Mouse (Mus musculus) forelimb bud, embryonic 11.5 days (tissue): ENCODE data around the gene Rpusd3.

Source experiments
- DNase-seq: peaks from one replicate; pipeline ENCODE4 v3.0.0-alpha.2; 2012; ENCODE audit warnings: low read depth, low spot score

Rpusd3 gene

DNA sequence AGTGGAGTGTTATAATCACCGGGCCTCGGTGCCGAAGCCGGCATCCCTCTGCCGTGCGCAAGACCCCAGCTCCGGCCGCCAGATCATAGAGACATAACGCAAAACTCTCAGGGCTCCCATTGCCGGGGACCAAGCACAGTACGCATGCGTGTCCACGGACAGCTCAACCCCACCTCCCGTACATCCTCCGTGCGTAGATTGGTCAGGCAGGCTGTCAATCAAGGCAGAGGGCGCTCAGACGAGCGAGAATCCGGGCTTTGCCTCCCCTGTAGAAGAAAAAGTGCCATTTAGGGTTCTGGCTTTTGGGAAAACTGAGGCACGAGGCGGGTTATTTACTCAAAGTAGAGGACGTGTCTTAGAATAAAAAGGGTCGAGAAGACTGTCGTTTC is at the start of gene Rpusd3:
Rpusd3 (minus strand) TSS at position 142 of the 389 bp plus-strand sequence.
- peak; percentile 99 for DNase-seq

DNA sequence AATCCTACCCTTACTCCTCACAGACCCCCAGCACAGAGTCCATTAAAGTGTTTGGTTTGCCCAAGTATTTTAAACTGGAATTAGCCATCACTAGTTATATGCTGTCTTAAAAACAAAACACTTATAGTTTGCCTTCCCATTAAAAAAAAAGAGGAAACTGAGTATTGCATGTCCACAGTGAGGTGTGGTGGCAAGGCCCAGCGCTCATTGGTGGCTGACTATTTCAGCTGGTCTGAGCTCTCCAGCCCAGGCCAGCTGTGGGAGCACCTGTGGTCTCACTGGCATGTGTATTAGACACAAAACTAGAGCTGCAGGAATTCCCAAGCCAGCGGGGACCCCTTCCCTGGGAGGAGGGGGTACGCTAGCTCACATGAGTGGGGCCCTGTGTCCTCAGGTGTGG is 49.4 kb upstream of the Rpusd3 start:
- no peak for DNase-seq

GRCm38 (mm10) chr6:113465602-113466001 is 46.5 kb upstream of the Rpusd3 start:
- DNase-seq: no peak

DNA sequence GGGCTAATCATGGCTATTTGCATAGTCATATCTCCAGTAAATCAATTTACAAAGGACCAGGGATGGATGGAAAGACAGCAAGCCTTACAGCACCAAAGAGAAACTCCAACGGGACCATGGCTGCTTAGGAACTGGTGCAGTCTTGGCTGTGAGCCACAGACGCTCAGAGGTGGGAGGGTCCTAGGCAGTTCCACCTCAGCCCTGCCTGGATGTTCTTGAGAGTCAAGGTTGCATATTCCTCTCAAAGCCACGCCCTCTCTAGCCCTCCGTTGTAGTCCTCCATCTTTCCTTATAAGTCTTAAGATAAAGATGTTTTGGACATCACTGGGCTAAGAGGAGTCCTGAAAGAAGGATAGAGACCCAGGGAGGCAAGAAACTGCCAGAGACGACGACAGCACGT is 44.9 kb upstream of the Rpusd3 start:
- no peak for DNase-seq

DNA sequence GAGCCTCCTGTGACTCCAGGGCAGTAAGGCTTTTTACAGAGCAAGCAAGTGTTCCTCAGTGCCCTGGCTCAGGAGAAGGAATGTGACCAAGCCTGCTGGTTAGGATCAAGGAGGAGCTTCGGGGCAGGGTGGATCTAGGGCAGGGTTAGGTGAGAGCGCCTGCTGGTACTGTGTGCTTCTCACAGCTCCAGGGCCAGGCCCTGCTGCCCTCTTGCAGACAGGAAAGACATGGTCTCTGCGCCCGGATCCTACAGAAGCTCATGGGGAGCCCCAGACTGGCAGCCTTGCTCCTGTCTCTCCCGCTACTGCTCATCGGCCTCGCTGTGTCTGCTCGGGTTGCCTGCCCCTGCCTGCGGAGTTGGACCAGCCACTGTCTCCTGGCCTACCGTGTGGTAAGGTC is 39.5 kb upstream of the Rpusd3 start:
- no peak for DNase-seq

DNA sequence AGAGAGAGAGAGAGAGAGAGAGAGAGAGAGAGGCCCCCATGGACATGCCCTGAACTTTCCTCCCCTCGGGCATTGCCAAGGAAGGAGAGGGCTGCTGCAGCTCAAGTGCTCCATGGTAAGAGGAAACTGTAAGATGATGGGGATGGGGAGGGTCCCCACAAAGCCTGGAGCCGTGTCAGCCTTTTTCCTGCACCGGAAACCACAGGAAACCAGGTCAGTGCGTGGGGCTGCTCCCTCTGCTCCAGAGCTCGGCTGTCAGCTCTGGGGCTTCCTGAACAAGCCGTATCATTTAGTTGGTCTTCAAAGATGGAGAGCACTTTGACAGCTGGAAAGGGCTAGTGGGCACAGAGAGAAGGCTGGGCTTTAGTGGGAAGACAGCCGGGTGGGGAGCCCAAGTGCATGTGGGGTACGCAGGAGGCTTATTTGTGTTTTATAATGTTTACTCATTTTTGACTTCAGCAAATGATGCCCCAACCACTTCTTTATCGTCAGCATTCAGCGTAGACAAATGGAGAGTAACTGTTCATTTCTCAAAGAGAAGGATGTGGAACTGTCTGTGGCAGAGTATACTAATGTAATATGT is 38.9 kb upstream of the Rpusd3 start, which contains the start of gene Il17re:
Il17re (plus strand) TSS at position 533 of the 583 bp plus-strand sequence.
- no peak for DNase-seq

- no peak for DNase-seq
Measured at GRCm38 (mm10) chr6:113455007-113455406, 35.9 kb upstream of the Rpusd3 start.

- no peak for DNase-seq
Measured at GRCm38 (mm10) chr6:113451839-113452238, 32.7 kb upstream of the Rpusd3 start.

DNA sequence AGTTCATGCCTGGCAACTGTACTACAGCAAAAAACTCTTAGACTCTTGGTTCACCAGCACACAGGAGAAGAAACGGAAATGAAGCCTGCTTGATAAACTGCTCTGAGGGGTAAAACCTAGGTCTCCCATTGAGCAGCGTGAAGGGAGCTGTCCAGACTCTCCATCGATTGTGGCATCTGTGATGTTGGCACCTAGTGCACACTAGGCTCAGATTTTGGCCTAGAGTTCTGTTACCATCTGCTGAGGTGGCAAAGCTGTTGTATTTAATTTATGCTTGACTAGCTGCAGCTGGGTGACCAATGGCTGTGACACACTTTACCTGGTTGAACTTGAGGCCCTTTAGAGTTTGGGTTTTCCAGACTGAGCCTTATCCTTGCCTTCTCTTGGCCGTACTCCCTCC is 28.5 kb upstream of the Rpusd3 start:
- no peak for DNase-seq

DNA sequence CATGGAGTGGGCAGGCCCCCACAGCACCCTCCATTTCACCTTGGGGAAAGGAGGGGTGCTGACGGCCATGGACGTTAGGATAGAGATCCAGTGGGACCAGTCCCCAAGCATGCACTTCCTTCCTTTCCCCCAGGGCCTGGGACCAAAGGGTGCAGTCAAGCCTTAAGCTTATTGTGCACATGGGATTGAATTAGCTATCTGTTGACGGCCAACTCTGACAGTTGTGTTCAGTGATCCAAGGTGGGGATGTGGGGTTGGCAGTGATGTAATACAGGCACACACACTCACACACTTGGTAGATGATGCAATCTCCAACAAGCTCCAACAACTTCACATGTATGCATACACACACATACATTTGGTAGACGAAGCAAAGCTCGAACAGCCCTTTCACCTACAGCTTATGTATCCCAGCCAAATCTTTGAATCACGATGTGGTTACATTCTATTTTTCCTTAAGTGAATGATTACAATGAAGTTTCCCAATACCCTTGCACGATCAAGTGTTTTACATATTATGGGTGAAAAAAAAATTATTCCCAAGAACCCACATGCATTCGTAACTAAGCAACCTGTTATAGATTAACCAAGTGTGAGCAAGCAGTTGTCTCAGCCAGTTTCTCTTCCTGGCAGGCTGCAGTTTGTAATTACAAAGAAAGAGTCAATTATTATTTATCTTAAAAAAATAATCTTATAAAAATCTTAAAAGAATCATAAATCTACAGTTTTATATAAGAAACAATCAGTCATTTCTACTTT is 25.2 kb upstream of the Rpusd3 start:
- no peak for DNase-seq

DNA sequence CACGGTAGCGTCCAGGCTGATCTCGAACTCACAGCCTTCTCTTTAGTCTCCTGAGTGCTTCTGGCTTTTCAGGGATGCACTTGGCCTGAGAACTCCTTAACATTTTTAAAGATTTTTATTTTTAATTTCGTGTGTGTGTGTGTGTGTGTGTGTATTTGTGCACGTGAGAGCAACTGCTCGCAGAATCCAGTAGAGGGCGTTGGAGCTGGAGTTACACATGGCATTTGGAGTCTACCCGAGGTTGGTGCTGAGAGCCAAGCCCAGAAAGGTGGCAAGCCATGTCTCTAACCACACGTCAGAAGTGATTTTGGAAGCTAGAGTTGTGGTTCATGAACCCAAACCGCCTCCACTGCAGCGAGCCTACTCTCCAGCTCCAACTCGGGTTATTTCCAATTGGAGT is 24.0 kb upstream of the Rpusd3 start:
- DNase-seq: no peak

DNA sequence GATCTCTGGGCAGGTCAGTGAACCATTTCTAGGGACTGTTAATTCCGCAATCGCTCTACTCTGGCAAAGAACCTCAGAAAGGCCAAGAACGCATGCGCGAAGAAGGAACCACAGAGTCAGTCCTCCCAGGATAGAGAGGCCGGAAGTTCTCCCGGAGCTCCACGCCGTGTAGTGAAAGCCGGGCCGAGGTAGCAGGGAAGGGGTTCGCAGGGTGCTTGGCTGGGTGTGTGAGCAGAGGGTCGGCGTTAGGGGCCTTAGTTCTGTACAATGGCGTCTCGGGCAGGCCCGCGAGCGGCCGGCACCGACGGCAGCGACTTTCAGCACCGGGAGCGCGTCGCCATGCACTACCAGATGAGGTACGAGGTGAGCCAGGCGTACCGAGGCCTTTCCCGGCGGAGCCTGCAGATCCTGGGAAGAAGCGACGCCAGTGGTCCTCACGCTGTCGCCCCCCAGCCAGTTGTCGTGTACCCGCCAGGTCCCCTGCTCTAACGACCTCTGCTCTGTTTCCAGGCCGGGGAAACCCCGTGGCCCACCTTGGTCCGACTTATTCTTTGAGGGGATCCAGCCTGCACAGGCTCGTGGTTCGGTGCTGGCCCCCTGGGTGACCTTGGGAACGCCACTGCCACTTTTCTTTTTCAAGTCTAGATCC is 23.4 kb upstream of the Rpusd3 start, which contains the start of gene Jagn1:
Jagn1 (plus strand) TSS at position 128 of the 649 bp plus-strand sequence.
- peak; percentile 91 for DNase-seq

DNA sequence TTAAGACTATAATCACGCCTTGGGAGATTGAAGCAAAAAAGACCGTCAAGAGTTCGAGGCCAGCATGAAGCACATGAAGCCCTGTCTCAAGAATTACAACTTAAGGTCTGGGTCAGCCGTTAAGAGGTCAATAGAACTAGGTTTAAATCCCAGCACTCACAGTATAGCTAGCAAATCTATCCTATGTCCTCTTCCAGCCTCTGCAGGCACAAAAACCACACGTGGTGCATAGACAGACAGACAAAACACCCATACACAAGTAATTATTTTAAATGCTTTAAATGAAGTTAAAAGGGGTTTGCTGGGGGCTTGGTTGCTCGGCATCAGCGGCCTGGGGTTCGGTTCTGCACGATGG is 22.9 kb upstream of the Rpusd3 start:
- DNase-seq: no peak

- peak; percentile 77 for DNase-seq
Measured at GRCm38 (mm10) chr6:113441147-113441680, 22.1 kb upstream of the Rpusd3 start.

DNA sequence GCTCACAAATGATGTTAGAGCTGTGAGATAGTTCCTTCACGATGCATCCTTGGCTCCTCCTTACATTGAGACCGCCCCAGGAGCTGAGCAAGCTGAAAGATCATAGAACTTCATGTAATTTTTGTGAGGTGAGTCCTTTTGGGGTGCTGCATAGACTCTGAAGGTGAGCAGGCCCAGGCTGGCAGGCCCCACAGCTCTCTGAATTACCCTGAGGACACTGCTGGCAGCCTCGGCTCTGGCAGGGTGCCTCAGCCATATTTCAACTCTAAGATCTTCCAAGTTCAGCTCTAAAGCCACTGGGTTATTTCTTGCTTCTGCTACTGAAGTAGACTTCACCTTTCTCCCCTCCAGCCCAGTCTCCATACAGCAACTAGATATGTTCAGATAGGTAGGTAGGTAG is 21.5 kb upstream of the Rpusd3 start:
- DNase-seq: no peak

GRCm38 (mm10) chr6:113438721-113439430 is 19.7 kb upstream of the Rpusd3 start:
- no peak for DNase-seq

- DNase-seq: no peak
Measured at GRCm38 (mm10) chr6:113437135-113437534, 18.0 kb upstream of the Rpusd3 start.

DNA sequence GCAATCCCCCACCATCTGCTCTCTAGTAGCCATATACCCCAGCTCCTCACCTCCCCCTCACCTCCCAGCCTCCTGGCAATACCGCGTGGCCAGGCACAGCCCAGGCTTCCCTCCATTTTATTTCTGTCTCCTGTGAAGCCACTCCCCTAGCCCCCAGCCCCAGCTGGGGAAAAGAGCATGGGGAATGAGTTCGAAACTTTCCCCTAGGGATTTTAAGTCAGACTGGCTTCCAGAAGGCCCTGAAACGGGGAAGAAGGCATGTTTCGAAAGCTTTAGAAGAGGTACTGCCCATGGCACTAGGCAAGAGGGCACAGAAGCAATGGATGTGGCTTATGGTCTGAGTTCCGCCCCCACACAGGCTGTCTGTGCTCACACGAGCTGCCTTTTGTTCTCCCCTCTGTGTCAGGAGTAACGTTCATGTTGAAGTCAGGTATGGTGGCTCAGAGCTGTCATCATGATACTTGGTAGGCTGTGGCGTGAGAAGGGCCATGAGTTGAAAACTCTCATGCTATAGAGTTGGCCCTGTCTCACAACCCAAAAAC is 16.6 kb upstream of the Rpusd3 start, which contains the start of gene Cidec:
Cidec (minus strand) TSS at position 97 of the 542 bp plus-strand sequence.
- no peak for DNase-seq

DNA sequence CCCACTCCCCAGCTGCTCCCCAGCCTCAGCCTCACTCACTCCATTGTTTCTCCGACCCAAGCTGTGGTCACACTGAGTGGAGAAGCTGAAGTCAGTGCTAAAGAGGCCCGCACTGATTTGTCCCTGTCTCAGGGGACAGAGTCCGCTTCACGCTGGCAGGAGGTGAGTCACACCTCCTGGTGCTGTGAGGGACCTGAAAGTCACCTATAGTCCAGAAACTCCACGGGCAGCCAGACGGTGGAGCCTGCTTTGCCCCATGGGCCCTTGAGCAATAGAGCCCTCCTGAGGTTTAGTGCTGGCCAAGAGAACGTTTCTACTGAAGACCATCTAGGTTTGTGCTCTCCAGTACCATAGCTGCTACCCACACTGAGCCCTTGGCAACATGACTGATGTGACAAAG is 15.6 kb upstream of the Rpusd3 start:
- DNase-seq: no peak

DNA sequence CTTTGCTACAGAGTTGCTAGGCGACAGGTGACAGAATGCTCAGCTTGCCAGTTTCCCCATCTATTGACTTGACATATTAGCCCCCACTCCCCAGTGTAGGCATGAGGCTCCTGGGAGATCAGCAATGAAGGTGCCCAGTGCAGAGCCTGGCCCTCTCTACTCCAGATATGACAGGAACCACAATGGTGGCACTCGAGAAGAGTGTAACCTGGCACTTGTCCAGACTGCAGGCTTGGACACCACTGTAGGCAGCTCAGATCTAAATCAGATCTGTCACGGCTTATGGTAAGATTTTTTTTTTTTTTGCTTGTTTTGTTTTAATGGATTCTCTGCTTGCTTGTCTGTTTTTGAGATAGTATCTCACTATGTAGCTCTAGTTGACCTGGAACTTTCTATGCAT is 14.5 kb upstream of the Rpusd3 start:
- no peak for DNase-seq

DNA sequence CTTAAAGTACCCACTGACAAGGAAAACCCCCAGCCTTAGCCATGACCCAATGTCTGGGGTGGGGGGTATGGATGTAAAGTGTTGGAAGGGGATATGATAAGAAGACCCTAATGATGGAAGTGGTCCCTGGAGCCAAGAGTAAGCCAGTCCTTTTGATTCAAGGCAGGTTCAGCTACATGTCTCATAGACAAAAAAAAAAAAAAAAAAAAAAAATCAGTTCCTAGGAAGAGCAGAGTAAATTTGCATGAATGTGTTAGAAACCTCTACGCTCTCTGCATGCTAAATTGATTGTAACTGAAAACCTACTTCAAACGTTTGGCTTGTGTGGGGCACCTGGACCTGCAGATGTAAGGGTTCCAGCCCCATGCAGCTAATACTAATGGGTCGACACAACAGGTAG is 12.7 kb upstream of the Rpusd3 start:
- DNase-seq: no peak

DNA sequence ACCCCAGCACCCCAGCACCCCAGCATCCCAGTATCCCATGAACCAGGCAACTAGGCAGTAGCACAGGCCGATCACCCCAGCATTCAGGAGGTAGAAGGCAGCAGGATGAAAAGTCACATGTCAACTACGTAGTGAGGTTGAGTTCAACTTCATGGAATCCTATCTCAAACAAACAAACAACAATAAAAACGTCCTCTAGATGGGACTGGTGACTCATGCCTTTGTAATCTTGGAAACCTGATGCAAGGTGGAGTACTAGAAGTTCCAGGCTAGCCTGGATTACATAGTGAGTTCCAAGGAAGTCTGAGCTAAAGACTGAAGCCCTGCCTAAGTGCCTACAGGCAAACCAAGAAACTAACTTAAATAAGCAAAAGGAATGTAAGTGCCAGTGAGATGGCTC is 11.7 kb upstream of the Rpusd3 start:
- DNase-seq: no peak
